Comparison of ENCODE assay signal across 8 mouse cellular contexts in genomic region chr5:113091162-113091561, GRCm38 (mm10). TPM values are rescaled to one million over a fixed set of nuclear protein-coding genes. Genes with fewer than 3 reads are reported as not detected.
A peak's percentile ranks its signal among the peaks of the same experiment; 100 is the strongest.
DNase-seq lines count a peak whose midpoint lies in the region; ATAC-seq lines count a peak whose summit lies in the region.
"Had no signal": no experiment of that assay in that cellular context is flagged by ENCODE, and none has a peak within 500 bp of the region (broad histone marks: within the 10 kb centered on the region; RNA-seq: fewer than 3 reads in every experiment).

No protein-coding gene starts in this region.

- 0 out of 2 replicates have a peak overlapping the region, but pooled peaks have one; percentile 29 for H3K9ac ChIP-seq in intestine, embryonic 16.5 days (ENCODE audit: low read depth, low read length)

- DNase-seq in left cerebral cortex, postnatal 14 days (ENCODE audit: low spot score in 2 of 2) = peak; percentile 66 to 89
- DNase-seq in left cerebral cortex, adult 11 months (ENCODE audit: low spot score) = no peak
- DNase-seq in T-cell, adult 2 months (ENCODE audit: low spot score) = peak; percentile 16
- DNase-seq in embryo, embryonic 11 days = peak; percentile 73
- peak; percentile 75 for DNase-seq in mesoderm, embryonic 11.5 days (ENCODE audit: low read depth, low spot score)
- DNase-seq in thymus, postnatal 36 days = peak; percentile 30 to 33

- ATAC-seq in intestine, embryonic 16.5 days = 0 out of 2 replicates have a peak, but pooled peaks have one; percentile 12

- intact Hi-C loops in left cerebral cortex, postnatal 14 days (cut with DNase I) = no loop called here

- H3K9me3 ChIP-seq in intestine, embryonic 16.5 days (ENCODE audit: control insufficient read depth, low read length) = no peaks in the 10 kb centered on the region

- H3K27me3 ChIP-seq in intestine, embryonic 16.5 days (replicated peaks; ENCODE audit: control insufficient read depth, insufficient read depth, low read length) = no peaks in the 10 kb centered on the region

- H3K4me3 ChIP-seq in intestine, embryonic 16.5 days (ENCODE audit: low read length) = no peak overlapping the region

- WGBS in intestine, embryonic 16.5 days = 55% methylated on average over 5 of the region's 5 CpGs

- H3K36me3 ChIP-seq in intestine, embryonic 16.5 days (ENCODE audit: control insufficient read depth, insufficient read depth, low read length) = peaks cover 11% of the 10 kb centered on the region; the same call in 1 of the 2 replicates

- H3K4me2 ChIP-seq in intestine, embryonic 16.5 days (ENCODE audit: low read depth, low read length) = no peak overlapping the region

- no peak overlapping the region for H3K27ac ChIP-seq in intestine, embryonic 16.5 days (ENCODE audit: low read length)

- H3K4me1 ChIP-seq in intestine, embryonic 16.5 days (ENCODE audit: control insufficient read depth, insufficient read depth, low read length) = peaks cover 11% of the 10 kb centered on the region

RNA-seq across cellular contexts. Expression of gene Crybb3, which starts 9.8 kb away (rescaled TPM):
- 1 to 10 TPM; 3.4 to 4.2 TPM for total RNA-seq in left cerebral cortex, postnatal 14 days (2021)
- 0.35 and 0.56 TPM in 2 replicates for polyA plus RNA-seq in intestine, embryonic 16.5 days (2015; fragmentation: Nextera tagmentation; extraction: Ambion mirVana)
- polyA plus RNA-seq: liver, embryonic 16.5 days had no signal

RNA-seq across cellular contexts. Expression of gene Crybb2, which starts 21.2 kb away (rescaled TPM):
- total RNA-seq in left cerebral cortex, postnatal 14 days (2021) = not detected
- not detected in 2 replicates for polyA plus RNA-seq in intestine, embryonic 16.5 days (2015; fragmentation: Nextera tagmentation; extraction: Ambion mirVana)
- polyA plus RNA-seq: liver, embryonic 16.5 days had no signal
